Mouse (Mus musculus): ENCODE data around the gene Gm11639.
"Not testable (repeated sequence)": the region's sequence is repeated elsewhere in the genome, so short reads cannot be mapped to it uniquely, and the experiment has no call there.

Gene Gm11639

DNA sequence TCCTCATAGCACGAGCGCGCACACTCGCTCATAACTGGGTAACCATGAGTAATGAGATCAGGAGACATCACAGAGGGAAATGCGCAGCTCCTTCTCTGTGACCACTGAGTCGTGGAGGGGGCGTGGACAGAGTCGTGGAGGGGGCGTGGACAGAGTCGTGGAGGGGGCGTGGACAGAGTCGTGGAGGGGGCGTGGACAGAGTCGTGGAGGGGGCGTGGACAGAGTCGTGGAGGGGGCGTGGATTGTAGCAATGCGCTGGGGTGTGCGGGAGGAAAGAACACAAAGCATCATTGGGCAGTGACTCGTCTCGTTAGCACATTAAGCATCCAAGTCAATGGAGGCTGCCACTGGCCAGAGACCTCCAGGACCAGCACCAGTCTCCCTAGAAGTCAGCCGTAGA is 426.9 kb downstream of the Gm11639 start:
- DNase-seq (ENCODE audit: low read depth, low spot score): not testable (repeated sequence)

- DNase-seq (ENCODE audit: low read depth, low spot score): no peak
Observed at GRCm38 (mm10) chr11:105117814-105118213, 432.3 kb downstream of the Gm11639 start.

DNA sequence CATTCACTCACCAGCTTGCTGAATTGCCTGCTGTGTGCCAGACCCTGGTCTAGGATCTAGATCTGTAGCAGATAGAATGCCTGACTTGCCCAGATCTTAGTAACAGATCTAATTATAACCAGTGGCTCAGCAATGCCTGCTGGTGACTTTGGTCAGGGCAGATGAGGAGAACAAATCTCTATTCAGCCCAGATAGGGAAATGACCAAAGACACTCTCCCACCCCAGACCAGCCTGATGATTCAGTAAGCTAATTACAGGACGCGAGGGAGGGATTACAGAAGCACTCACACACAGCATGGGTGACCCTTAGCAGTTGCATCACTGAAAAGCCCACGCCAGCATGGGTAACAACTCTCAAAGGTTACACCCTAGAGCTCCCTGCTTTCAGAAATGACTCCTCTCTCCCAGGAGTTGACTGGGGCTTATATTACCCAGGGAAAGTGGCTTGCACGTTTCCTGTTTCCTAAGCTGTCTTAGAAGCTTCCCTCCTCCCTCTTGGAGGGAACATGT is 435.1 kb downstream of the Gm11639 start:
- DNase-seq (ENCODE audit: low read depth, low spot score): no peak

GRCm38 (mm10) chr11:105121792-105122191 is 436.3 kb downstream of the Gm11639 start:
- not testable (repeated sequence) for DNase-seq (ENCODE audit: low read depth, low spot score)

DNA sequence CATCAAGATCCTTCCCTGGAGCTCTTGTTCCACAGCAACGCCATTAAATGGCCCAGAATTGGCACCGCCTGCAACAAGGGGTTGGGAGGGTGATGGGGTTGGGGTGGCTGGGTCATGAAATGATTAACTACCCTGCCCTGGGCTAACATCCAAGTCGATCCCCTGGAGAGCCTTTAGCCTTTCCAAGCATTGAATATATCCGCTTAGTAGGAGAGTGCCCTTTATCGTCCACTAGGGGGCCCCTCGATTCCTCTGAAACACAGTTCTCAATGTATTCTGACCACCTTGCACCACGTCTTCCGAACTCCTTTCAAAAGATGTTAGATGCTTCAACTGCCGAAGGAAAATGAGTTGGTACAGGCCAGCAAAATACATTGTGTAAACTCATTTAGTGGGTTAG is 438.5 kb downstream of the Gm11639 start:
- DNase-seq (ENCODE audit: low read depth, low spot score): no peak

- peak; percentile 78 for DNase-seq (ENCODE audit: low read depth, low spot score)
Observed at GRCm38 (mm10) chr11:105125735-105126519, 440.4 kb downstream of the Gm11639 start, which contains the start of gene Mettl2. Gene Mettl2 (plus strand): TSS chr11:105126425.

GRCm38 (mm10) chr11:105126520-105127029 is 441.1 kb downstream of the Gm11639 start:
- DNase-seq (ENCODE audit: low read depth, low spot score): no peak

DNA sequence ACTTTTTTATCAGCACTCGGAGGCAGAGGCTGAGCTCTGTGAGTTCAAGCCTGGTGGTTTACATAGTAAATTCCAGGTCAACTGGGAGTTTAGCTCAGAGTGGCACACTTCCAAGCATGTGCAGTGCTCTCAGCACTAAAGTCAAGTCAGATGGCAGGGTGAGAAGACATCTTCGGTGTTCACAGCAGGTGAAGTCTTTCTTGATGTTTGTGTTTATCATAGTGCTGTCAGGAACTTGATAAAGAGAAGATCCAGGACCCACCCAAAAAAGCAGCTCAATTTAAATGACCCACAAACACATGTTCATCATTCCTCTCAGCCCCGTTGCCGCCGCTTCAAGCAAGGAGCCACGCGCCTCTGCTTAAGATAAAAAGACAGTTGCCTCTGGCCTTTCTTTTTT is 450.2 kb downstream of the Gm11639 start:
- DNase-seq (ENCODE audit: low read depth, low spot score): no peak

DNA sequence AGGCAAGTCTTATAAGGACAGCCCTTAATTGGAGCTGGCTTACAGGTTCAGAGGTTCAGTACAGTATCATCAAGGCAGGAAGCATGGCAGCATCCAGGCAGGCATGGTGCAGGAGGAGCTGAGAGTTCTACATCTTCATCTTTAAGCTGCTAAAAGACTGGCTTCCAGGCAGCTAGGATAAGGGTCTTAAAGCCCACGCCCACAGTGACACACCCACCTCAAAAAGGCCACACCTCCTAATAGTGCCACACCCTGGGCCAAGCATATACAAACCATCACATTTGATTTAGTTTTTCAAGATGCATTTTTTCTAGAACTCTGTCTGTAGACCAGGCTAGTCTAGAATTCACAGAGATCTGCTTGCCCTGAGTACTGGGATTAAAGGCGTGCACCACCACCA is 451.7 kb downstream of the Gm11639 start:
- not testable (repeated sequence) for DNase-seq (ENCODE audit: low read depth, low spot score)

DNA sequence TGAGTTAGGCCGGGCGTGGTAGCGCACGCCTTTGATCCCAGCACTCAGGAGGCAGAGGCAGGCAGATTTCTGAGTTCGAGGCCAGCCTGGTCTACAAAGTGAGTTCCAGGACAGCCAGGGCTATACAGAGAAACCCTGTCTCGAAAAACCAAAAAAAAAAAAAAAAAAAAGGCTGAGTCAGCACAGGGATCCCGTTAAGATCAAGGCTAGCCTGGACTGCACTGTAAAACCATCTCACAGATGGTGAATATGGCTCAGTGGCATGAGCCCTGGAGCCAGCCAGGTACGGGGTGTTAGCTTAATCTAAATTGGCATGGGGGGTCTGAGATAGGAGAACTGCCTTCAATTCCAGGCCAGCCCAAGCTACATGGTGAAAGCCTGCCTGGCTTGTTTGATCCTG is 455.0 kb downstream of the Gm11639 start:
- not testable (repeated sequence) for DNase-seq (ENCODE audit: low read depth, low spot score)

DNA sequence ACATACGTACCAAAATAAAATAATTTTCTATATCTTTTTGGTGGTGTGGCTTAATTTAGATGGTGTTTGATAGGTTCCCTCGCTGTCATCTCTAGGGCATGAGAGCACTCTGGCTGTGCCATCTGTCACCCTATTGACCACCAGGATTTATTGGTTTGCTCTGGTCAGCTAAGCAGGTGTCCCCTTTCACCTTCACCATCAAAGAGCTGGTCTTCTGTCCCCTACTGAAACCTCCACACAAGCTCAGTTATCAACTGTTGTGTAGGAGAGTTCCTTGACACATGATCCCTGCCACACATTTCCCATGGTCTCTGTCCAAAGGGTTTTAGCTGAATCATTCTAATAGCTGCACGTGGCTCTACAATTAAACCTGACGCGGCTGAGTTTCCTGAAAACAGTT is 455.6 kb downstream of the Gm11639 start:
- no peak for DNase-seq (ENCODE audit: low read depth, low spot score)

DNA sequence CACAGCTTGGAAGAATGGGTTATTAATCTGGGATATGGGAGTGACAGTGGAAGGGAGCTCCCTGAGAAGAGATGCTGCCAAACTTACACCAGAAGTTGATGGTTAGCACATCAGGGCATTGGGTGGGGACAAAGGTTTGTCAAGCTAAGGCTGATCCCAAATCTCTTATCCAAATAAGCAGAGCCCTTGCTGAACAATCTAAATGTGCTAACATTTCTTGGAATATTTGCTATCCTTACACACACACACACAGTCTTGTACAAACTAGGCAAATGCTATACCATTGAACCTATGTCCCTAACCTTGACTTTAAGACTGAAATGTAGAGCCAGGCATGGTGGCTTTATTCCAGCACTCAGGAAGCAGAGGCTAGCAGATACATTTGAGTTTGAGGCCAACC is 458.1 kb downstream of the Gm11639 start:
- DNase-seq (ENCODE audit: low read depth, low spot score): no peak

- no peak for DNase-seq (ENCODE audit: low read depth, low spot score)
Observed at GRCm38 (mm10) chr11:105144084-105144483, 458.6 kb downstream of the Gm11639 start.

DNA sequence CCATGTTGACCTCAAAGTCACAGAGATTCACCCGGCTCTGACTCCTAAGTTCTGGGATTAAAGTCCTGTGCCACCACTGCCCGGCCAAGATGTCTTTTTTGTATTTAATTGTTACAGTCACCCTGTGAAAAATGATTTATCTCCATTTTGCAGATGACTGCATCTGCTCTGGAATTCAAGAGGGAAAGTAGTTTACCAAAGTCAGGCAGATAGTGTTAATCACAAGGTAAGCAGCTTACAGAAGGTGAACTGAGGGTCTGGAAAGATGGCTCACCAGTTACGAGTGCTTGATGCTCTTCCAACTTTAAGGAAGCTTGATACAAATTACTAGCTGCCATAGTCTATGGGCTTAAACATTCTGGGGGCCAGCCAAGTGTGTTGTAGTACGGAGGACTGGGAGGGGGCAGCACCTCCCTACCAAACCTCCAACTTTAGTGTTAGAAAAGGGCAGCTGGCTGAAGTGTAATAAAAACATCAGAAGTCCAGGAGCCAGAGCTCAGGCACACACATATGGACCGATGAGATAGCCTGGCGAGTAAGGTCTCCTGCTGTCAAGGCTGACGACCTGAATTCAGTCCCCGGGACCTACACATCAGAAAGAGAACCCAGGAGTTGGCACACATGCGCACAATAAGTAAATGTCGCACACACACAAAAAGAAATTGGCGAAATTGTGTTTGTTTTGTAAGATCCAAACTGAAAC is 459.2 kb downstream of the Gm11639 start:
- DNase-seq (ENCODE audit: low read depth, low spot score): no peak

DNA sequence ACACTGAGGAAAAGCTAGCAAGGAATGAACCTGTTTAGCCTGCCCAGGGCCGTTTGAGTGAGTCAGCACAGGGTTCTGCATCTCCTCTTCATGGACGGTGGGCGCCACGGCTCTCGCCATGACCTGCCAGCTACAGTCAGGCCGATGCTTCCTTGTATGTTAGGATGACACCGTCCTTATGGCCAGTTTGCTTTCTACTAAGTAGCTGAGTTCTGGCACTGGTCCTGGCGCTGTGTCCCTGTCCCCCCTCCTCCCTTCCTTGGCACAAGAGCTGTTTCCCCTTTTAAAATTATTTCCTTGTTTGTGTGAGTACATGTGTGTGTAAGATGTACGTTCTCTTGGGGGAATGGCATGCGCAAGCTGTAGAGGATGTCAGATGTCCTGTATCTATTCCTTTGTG is 459.7 kb downstream of the Gm11639 start:
- DNase-seq (ENCODE audit: low read depth, low spot score): no peak

DNA sequence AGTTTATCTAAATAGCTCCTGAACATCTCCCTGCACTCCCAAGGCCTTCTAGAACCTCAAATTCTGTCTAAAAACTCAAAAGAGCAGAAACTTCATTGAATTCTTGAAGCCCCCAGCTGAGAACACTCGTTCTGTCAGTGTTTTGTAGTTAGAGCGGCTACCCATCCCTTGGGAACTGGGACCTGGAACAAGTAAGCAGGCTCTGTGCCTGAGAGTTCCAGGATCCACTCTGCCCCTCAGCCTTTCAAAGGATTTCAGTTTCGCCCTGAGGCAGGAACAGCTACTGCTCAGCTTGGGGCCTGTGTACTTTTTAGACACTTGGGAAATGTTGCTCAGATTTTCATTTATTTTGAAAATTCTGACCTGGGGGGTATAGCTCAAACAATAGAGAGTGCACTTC is 461.1 kb downstream of the Gm11639 start, which contains the start of gene Gm10842:
TSS of gene Gm10842 (plus strand) at position 301 of the 400 bp plus-strand sequence.
- no peak for DNase-seq (ENCODE audit: low read depth, low spot score)

- no peak for DNase-seq (ENCODE audit: low read depth, low spot score)
Observed at GRCm38 (mm10) chr11:105149353-105149752, 463.8 kb downstream of the Gm11639 start.

GRCm38 (mm10) chr11:105149766-105150165 is 464.3 kb downstream of the Gm11639 start:
- no peak for DNase-seq (ENCODE audit: low read depth, low spot score)

- no peak for DNase-seq (ENCODE audit: low read depth, low spot score)
Observed at GRCm38 (mm10) chr11:105150691-105151090, 465.2 kb downstream of the Gm11639 start.

DNA sequence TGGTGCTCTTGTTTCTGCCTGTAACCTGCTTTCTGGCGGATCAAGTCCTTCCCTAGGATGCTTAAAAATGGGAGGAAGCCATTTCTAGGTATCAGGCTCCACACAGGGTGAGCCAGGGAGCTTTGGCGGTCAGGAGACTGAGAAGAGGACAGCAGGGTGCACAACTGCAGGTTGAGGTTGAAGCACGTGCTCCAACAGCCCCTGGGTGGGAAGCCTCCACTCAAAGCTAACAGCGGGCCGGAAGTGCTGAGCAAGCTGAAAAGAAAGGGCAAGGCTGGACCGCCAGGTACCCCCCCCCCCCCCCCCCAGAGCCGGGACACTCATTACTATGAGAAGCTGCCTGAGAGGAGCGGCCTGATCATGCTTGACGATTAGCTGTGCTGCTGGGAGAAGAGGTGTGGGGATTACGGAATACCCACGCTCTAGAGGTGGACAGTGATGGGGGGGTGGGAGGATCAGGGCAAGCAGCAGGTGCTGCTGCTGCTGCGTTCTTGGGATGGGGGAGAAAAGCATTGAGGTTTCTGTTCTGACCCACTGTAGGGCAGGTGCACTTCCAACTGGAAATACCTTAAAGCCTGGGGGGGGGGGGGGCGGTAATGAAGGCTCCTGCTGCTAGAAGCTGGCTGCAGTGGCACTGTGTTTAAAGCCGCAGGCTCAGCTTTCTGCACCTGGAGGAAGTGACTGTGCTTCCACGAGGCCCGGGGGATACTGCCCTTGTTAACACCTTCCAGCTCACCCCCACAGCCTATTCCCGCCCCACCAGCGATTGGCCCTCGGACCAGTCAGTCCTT is 465.9 kb downstream of the Gm11639 start:
- no peak for DNase-seq (ENCODE audit: low read depth, low spot score)

DNA sequence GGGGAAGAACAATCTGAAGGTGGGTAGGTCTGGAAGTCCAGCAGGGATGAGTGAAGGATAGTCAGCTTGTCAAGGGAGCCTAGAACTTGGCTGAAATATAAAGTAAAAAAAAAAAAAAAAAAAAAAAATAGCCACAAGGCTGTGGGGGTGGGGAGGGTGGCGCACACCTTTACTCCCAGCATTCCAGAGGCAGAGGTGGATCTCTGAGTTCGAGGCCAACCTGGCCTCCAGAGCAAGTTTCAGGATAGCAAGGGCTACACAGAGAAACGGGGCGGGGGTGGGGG is 466.5 kb downstream of the Gm11639 start:
- DNase-seq (ENCODE audit: low read depth, low spot score): no peak

DNA sequence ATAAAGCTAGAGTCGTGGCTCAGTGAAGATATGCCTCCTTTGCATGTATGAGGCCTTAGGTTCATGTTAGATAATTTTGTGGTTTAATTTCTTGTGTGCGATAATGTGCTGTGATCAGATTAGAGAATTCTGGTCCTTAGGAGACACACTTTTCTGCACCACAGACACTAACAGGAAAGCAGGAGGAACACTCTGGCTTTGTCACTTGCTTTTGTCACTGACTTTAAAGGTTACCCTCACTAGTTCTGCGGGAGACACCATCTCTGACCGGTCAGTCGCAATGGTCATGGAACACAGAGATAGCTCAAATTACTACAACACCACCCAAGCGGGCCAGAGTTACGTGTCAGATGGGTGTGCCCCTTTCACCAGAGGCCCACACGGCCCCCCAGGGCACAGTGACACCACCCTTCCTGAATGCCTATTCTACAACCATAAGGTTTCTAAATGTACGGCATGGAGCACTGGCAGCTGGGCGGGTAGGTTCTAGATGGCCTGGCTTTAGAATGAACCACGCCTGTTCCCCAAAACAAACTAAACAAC is 466.9 kb downstream of the Gm11639 start:
- DNase-seq (ENCODE audit: low read depth, low spot score): no peak

All from brain, embryonic 18.5 days (tissue).